Mouse (Mus musculus) heart, embryonic 10.5 days (tissue): ENCODE results near the gene Il17rc. TPM values are rescaled to one million over a fixed set of nuclear protein-coding genes. Genes with fewer than 3 reads are reported as not detected.

Experiments used
- DNase-seq: peaks from one replicate; pipeline ENCODE4 v3.0.0-alpha.2; 2017; ENCODE audit warnings: low spot score
- H3K27ac ChIP-seq: fragments of 300-500 bp; sonication (generic); 2 replicates; pipeline ENCODE4 v1.5.1; 2016; ENCODE audit warnings: mild to moderate bottlenecking
- H3K27me3 ChIP-seq: fragments of 300-500 bp; sonication (generic); 2 replicates; pipeline ENCODE4 v1.6.1; 2016; ENCODE audit warnings: mild to moderate bottlenecking; ENCODE audit not compliant: poor library complexity, insufficient read depth, severe bottlenecking
- H3K36me3 ChIP-seq: fragments of 300-500 bp; sonication (generic); 2 replicates; pipeline ENCODE4 v1.6.1; 2016; ENCODE audit warnings: mild to moderate bottlenecking, moderate library complexity
- H3K4me1 ChIP-seq: fragments of 300-500 bp; sonication (generic); 2 replicates; pipeline ENCODE4 v1.6.1; 2016; ENCODE audit warnings: mild to moderate bottlenecking
- H3K4me3 ChIP-seq: fragments of 300-500 bp; sonication (generic); 2 replicates; pipeline ENCODE4 v1.5.1; 2016; ENCODE audit warnings: mild to moderate bottlenecking, moderate library complexity
- H3K9me3 ChIP-seq: fragments of 300-500 bp; sonication (generic); 2 replicates; pipeline ENCODE4 v1.6.1; 2016; ENCODE audit warnings: mild to moderate bottlenecking, moderate library complexity
- WGBS: fragments of 180-500 bp; shearing (Covaris S2); methylation state at CpG from one replicate; pipeline ENCODE4 v1.1.7; 2016; 5-methylcytosine and 5-hydroxymethylcytosine counted together
- microRNA-seq: library from miRNA; unstranded; fragments of <30 nt; microRNA quantifications from one replicate; pipeline ENCODE4, GENCODE M21; 2017
- polyA plus RNA-seq: library from polyadenylated mRNA; unstranded; fragments of >200 nt; fragmentation: Nextera tagmentation; extraction: Ambion mirVana; gene quantifications from 2 replicates; pipeline ENCODE4 v1.2.1, GENCODE M21; 2016

The Il17rc gene
- polyA plus RNA-seq, 1 experiment from 2014 or later = 4.5 TPM

GRCm38 (mm10) chr6:113508947-113509280 lies 37.7 kb downstream of the Il17rc start:
- H3K9me3 ChIP-seq = no peaks in the 10 kb centered on the region
- 53% methylated on average over 5 of the region's 5 CpGs for WGBS
- peaks cover 24% of the 10 kb centered on the region for H3K36me3 ChIP-seq
- no peak for DNase-seq
- peaks cover 5% of the 10 kb centered on the region; the same call in 1 of the 2 replicates for H3K4me1 ChIP-seq
- H3K27me3 ChIP-seq = no peaks in the 10 kb centered on the region
- no peak overlapping the region for H3K27ac ChIP-seq
- H3K4me3 ChIP-seq = no peak overlapping the region

- H3K27ac ChIP-seq = no peak overlapping the region
- no peaks in the 10 kb centered on the region for H3K9me3 ChIP-seq
- H3K4me1 ChIP-seq = 0 out of 2 replicates have a peak, but pooled peaks cover under 1% of the 10 kb centered on the region
- no peaks in the 10 kb centered on the region for H3K27me3 ChIP-seq
- no peak for DNase-seq
- H3K4me3 ChIP-seq = no peak overlapping the region
- H3K36me3 ChIP-seq = peaks cover 74% of the 10 kb centered on the region
- 93% methylated on average over 6 of the region's 6 CpGs for WGBS
Measured at GRCm38 (mm10) chr6:113513944-113514343, 42.7 kb downstream of the Il17rc start.

- Histone ChIP-seq H3K27ac (no peak overlapping the region), H3K4me1 (no peaks in the 10 kb centered on the region), H3K27me3 (no peaks in the 10 kb centered on the region), H3K4me3 (no peak overlapping the region), H3K36me3 (peaks cover 81% of the 10 kb centered on the region), H3K9me3 (no peaks in the 10 kb centered on the region)
- DNase-seq = no peak
- 92% methylated on average over 3 of the region's 3 CpGs for WGBS
Measured at GRCm38 (mm10) chr6:113514600-113514999, 43.4 kb downstream of the Il17rc start.

GRCm38 (mm10) chr6:113517434-113518080 lies 46.3 kb downstream of the Il17rc start:
- H3K27ac ChIP-seq = no peak overlapping the region
- WGBS = 91% methylated on average over 8 of the region's 8 CpGs
- H3K36me3 ChIP-seq = peaks cover 98% of the 10 kb centered on the region
- H3K4me3 ChIP-seq = no peak overlapping the region
- H3K4me1 ChIP-seq = no peaks in the 10 kb centered on the region
- DNase-seq = no peak
- H3K9me3 ChIP-seq = no peaks in the 10 kb centered on the region
- no peaks in the 10 kb centered on the region for H3K27me3 ChIP-seq

GRCm38 (mm10) chr6:113522310-113522709 lies 51.1 kb downstream of the Il17rc start:
- no peaks in the 10 kb centered on the region for H3K4me1 ChIP-seq
- 78% methylated on average over 1 of the region's 1 CpGs for WGBS
- H3K9me3 ChIP-seq = no peaks in the 10 kb centered on the region
- H3K36me3 ChIP-seq = peaks cover 73% of the 10 kb centered on the region
- no peaks in the 10 kb centered on the region for H3K27me3 ChIP-seq
- no peak for DNase-seq
- H3K27ac ChIP-seq = no peak overlapping the region
- no peak overlapping the region for H3K4me3 ChIP-seq

GRCm38 (mm10) chr6:113523420-113523819 lies 52.2 kb downstream of the Il17rc start:
- H3K27ac ChIP-seq = no peak overlapping the region
- H3K4me1 ChIP-seq = no peaks in the 10 kb centered on the region
- no peak for DNase-seq
- H3K27me3 ChIP-seq = no peaks in the 10 kb centered on the region
- H3K36me3 ChIP-seq = peaks cover 67% of the 10 kb centered on the region
- 86% methylated on average over 8 of the region's 8 CpGs for WGBS
- H3K4me3 ChIP-seq = no peak overlapping the region
- H3K9me3 ChIP-seq = no peaks in the 10 kb centered on the region

GRCm38 (mm10) chr6:113530932-113531839 lies 60.0 kb downstream of the Il17rc start, which contains the start of the genes Emc3 and Fancd2:
Emc3 (minus strand) TSS chr6:113531652.
Fancd2 (plus strand) TSS chr6:113531682.
- Histone ChIP-seq H3K27ac (peak within 1 kb of the TSS; percentile 93), H3K4me1 (peaks cover 13% of the 10 kb centered on the region)
- under 1% methylated on average over 47 of the region's 47 CpGs for WGBS

GRCm38 (mm10) chr6:113531840-113532404 lies 60.7 kb downstream of the Il17rc start:
- Histone ChIP-seq H3K4me3 (peak overlapping the region; percentile 87), H3K27ac (peak overlapping the region; percentile 93), H3K4me1 (peaks cover 13% of the 10 kb centered on the region), H3K27me3 (no peaks in the 10 kb centered on the region), H3K36me3 (peaks cover 22% of the 10 kb centered on the region; the same call in 1 of the 2 replicates), H3K9me3 (no peaks in the 10 kb centered on the region)
- no peak for DNase-seq
- 8% methylated on average over 7 of the region's 7 CpGs for WGBS

More at GRCm38 (mm10) chr6:113530932-113531839, 60.0 kb downstream of the Il17rc start, which contains the start of the genes Emc3 and Fancd2:
- Histone ChIP-seq H3K36me3 (peaks cover 20% of the 10 kb centered on the region), H3K9me3 (no peaks in the 10 kb centered on the region), H3K27me3 (no peaks in the 10 kb centered on the region), H3K4me3 (peak within 1 kb of the TSS; percentile 87)
- peak; percentile 93 for DNase-seq

Small RNAs within 50 kb of the gene (microRNA-seq; reads per million reads assigned to microRNA genes)
- gene Gm23365 (not detected), gene Gm24387 (not detected)

Other genes starting within 250 kb of the Il17rc start
- 29.7 and 36.6 TPM in 2 replicates for gene Mtmr14, start 233.6 kb upstream of the Il17rc start, polyA plus RNA-seq
- 0.05 TPM in 1 of 2 replicates, not detected in the other for gene Cpne9, start 189.1 kb upstream of the Il17rc start, polyA plus RNA-seq
- gene Brpf1, start 164.3 kb upstream of the Il17rc start, polyA plus RNA-seq = 15.0 and 17.7 TPM in 2 replicates
- 13.6 and 15.9 TPM in 2 replicates for gene Ogg1, start 144.5 kb upstream of the Il17rc start, polyA plus RNA-seq
- gene Camk1, start 127.4 kb upstream of the Il17rc start, polyA plus RNA-seq = 82.7 and 89.2 TPM in 2 replicates
- gene Tada3, start 93.5 kb upstream of the Il17rc start, polyA plus RNA-seq = 46.7 TPM in 2 replicates
- gene Arpc4, start 93.3 kb upstream of the Il17rc start, polyA plus RNA-seq = 330 and 356 TPM in 2 replicates
- gene Ttll3, start 82.2 kb upstream of the Il17rc start, polyA plus RNA-seq = 2.0 and 2.5 TPM in 2 replicates
- gene Rpusd3, start 52.1 kb upstream of the Il17rc start, polyA plus RNA-seq = 23.4 and 26.1 TPM in 2 replicates
- gene Cidec, start 35.7 kb upstream of the Il17rc start, polyA plus RNA-seq = 0.10 TPM in 1 of 2 replicates, not detected in the other
- 79.5 and 89.1 TPM in 2 replicates for gene Jagn1, start 28.9 kb upstream of the Il17rc start, polyA plus RNA-seq
- 1.9 and 3.6 TPM in 2 replicates for gene Il17re, start 12.9 kb upstream of the Il17rc start, polyA plus RNA-seq
- 42.1 and 57.8 TPM in 2 replicates for gene Creld1, start 11.9 kb downstream of the Il17rc start, polyA plus RNA-seq
- 0.32 and 0.41 TPM in 2 replicates for gene Prrt3, start 30.5 kb downstream of the Il17rc start, polyA plus RNA-seq
- 88.0 and 90.2 TPM in 2 replicates for gene Emc3, start 60.2 kb downstream of the Il17rc start, polyA plus RNA-seq
- 12.6 and 13.9 TPM in 2 replicates for gene Fancd2, start 60.3 kb downstream of the Il17rc start, polyA plus RNA-seq
- 0.16 and 0.38 TPM in 2 replicates for gene Fancd2os, start 129.3 kb downstream of the Il17rc start, polyA plus RNA-seq
- 170 and 197 TPM in 2 replicates for gene Brk1, start 133.3 kb downstream of the Il17rc start, polyA plus RNA-seq
- 32.3 and 34.2 TPM in 2 replicates for gene Vhl, start 152.5 kb downstream of the Il17rc start, polyA plus RNA-seq
- 12.5 TPM in 2 replicates for gene Irak2, start 167.0 kb downstream of the Il17rc start, polyA plus RNA-seq
- 0.70 and 0.84 TPM in 2 replicates for gene Tatdn2, start 225.6 kb downstream of the Il17rc start, polyA plus RNA-seq
- 1.5 TPM in 1 of 2 replicates, not detected in the other for gene Ghrl, start 248.5 kb downstream of the Il17rc start, polyA plus RNA-seq